Mouse (Mus musculus): ENCODE results near the gene Olfr655.

Gene Olfr655

DNA sequence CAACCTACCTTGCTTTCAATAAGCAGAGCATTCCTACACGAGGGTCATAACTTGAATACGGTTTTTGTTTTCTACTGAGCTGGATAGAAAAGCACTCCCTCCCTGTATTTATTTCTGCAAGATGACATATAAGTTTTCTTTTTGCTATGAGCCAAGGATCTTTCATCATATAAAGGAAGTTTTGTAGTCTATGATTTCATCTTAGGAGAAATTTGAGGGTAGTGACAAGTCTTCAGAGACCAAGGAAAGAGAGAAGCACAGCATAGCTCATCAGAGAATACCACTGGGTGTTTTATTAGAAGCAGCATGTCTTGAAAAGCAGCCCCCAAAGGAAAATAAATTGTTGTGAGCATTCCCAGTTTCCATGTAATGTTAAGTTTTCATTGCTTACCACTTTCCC is at the start of gene Olfr655:
TSS of gene Olfr655 (minus strand) at position 101 of the 400 bp plus-strand sequence.
- no peak for DNase-seq (ENCODE audit: low spot score)

GRCm38 (mm10) chr7:104646841-104647482 is 45.4 kb upstream of the Olfr655 start, which contains the start of gene Olfr658:
Olfr658 (minus strand) TSS chr7:104647305.
- peak; percentile 7 for DNase-seq (ENCODE audit: low spot score)

- no peak for DNase-seq (ENCODE audit: low spot score)
These were observed 22.9 kb upstream of the Olfr655 start, which contains the start of gene Olfr657 for GRCm38 (mm10) chr7:104624494-104624893. Olfr657 (plus strand) TSS chr7:104624794.

DNA sequence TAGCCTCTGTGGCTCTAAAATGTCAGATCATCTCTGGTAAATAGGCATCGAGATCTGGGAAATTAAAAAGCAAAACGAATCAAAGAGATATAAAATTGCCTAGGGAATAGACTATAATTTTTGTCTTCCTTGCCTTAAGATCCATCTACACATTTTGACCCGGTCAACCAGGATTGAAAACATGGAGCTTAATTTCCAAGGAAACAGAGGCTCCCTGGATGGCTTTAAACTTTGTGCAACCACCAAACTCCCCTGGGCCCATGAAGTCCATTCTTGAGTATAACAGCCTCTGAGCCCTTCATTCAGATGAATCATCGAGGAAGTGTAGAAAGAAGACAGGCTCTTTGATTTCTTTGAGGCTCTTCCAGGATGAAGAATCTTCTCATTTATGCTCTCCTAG is 12.1 kb upstream of the Olfr655 start, which contains the start of gene Olfr656:
TSS of gene Olfr656 (plus strand) at position 301 of the 400 bp plus-strand sequence.
- no peak for DNase-seq (ENCODE audit: low spot score)

GRCm38 (mm10) chr7:104604727-104605126 is 3.1 kb upstream of the Olfr655 start:
- no peak for DNase-seq (ENCODE audit: low spot score)

DNA sequence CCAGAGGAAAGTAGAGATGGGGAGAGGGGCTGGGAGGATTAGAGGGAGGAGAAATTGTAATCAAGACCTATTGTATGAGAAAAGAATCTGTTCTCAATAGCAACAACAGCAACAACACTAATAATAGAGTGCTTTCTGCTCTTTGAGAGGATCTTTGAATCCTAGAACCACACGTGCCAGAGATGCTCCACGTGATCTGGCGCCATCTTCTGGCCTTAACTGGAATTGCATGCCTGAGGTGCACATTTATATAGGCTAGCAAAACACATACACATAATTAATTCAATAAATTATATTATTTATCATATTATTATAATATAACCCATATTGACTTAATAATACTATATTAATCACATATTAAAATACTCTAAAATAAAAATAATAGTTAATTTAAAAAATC is 1.6 kb upstream of the Olfr655 start:
- DNase-seq (ENCODE audit: low spot score): peak; percentile 20

- DNase-seq (ENCODE audit: low spot score): no peak
These were observed 13.3 kb downstream of the Olfr655 start for GRCm38 (mm10) chr7:104588274-104588673.

DNA sequence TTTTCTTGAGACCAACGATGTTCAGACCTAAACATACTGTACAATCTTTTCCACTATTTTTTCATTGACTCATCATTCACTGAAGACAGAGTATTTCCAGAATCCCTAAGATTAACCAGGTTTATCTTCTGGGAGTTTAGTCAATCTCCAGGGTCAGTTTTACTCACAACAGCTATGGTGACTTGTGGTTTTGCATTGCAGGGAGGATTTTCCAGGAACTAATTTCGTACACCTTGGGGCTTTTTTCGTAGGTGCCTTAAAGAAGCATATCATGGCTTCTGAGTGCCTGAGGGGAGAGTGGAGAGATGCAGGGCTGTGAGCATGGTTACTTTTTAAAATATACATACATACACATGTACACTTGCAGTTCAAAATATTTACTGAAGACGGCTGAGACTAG is 14.9 kb downstream of the Olfr655 start, which contains the start of gene Olfr654:
TSS of gene Olfr654 (plus strand) at position 301 of the 400 bp plus-strand sequence.
- no peak for DNase-seq (ENCODE audit: low spot score)

GRCm38 (mm10) chr7:104581429-104581828 is 20.1 kb downstream of the Olfr655 start:
- no peak for DNase-seq (ENCODE audit: low spot score)

- DNase-seq (ENCODE audit: low spot score): no peak
These were observed 20.7 kb downstream of the Olfr655 start for GRCm38 (mm10) chr7:104580846-104581245.

DNA sequence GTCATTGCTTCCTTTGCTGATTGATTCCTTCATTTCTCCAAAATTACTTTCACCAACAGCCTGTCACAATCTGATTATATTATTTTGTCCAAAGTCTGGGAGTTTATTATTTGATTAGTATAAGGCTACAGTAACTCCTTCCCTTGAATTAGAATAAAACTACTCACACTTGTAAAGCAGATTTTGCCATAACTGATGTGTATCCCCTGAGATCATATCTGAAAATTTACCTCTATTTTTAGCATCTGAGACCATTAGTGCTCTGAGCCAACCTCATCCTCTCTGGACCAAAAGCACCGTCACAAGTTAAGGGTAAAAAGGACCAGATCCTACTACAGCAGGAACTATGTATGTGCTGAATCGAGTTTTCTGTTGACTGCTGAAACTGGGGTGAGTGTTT is 24.6 kb downstream of the Olfr655 start, which contains the start of gene Olfr653:
TSS of gene Olfr653 (plus strand) at position 301 of the 400 bp plus-strand sequence.
- no peak for DNase-seq (ENCODE audit: low spot score)

- DNase-seq (ENCODE audit: low spot score): no peak
These were observed 41.0 kb downstream of the Olfr655 start, which contains the start of gene Olfr652 for GRCm38 (mm10) chr7:104560601-104561000. Olfr652 (plus strand) TSS chr7:104560901.

- DNase-seq (ENCODE audit: low spot score): no peak
These were observed 48.9 kb downstream of the Olfr655 start for GRCm38 (mm10) chr7:104552700-104553099.

DNA sequence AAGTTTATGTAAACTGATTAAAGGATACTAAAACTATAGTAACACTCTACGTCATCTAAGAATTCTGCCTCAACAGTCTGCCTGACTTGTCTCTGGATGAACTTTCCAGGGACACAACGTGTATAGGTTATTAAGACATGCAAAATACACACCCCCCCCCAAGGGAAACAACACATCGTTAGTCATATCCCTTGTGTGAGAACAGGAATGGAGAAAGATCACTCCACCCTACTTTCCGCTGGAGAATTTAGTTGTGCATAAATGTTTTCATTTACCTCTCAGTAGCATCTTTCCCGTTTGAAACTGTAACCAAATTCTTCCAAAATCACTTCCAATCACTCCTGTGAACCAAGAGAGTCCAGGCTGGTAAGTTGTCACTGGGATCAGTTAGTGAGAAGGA is 51.7 kb downstream of the Olfr655 start, which contains the start of gene Olfr651:
TSS of gene Olfr651 (plus strand) at position 301 of the 400 bp plus-strand sequence.
- no peak for DNase-seq (ENCODE audit: low spot score)

All from spleen, adult 12 weeks (tissue).